Mouse (Mus musculus): ENCODE data around the gene Rab11fip2. TPM values are rescaled to one million over a fixed set of nuclear protein-coding genes. Genes with fewer than 3 reads are reported as not detected.
A peak's percentile ranks its signal among the peaks of the same experiment; 100 is the strongest.

Rab11fip2 gene
- polyA plus RNA-seq (2014; fragmentation: Nextera tagmentation; extraction: Ambion mirVana) = 2.9 and 3.9 TPM in 2 replicates

DNA sequence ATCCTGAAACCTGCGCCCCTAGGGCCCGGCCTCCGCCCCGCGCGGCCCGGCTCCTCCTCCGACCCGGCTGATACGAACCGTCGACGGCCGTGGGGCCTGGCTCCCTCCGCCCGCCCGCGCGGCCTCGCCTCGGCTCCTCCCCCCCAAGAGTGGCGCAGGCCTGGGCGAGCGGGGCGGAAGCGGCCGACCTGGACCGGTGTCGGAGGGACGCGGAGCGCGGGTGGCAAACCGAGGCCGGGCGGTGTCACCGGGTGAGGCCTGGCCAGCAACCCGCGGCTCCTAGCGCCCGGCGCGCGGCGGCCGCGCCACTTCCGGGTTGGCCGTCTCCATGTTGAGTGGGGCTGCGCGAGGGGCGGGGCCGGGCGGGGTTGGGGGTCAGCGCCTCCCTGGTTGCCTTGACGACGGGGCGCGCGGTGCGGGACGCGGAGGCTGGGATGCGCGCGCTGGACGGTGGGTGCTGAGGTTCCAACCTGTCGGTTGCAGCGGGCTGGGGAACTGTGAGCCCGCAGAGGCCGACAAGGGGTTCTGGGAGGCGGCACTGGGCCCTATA, at the start of gene Rab11fip2:
TSS of gene Rab11fip2 (minus strand) at position 333 of the 550 bp plus-strand sequence.
- ATAC-seq (ENCODE audit: insufficient number of reproducible peaks, insufficient read depth, low FRiP score, low read depth) = peak; percentile 95
- Histone ChIP-seq H3K27me3 (ENCODE audit: control insufficient read depth, insufficient read depth, low read length) (no peaks in the 10 kb centered on the region), H3K4me2 (ENCODE audit: low read length) (peak within 1 kb of the TSS; percentile 73), H3K36me3 (ENCODE audit: control insufficient read depth, insufficient read depth, low read length) (no peaks in the 10 kb centered on the region), H3K4me1 (ENCODE audit: control insufficient read depth in 2 of 2, insufficient read depth in 2 of 2, low read length in 2 of 2) (peaks cover 2 to 3% of the 10 kb centered on the region in 2 experiments; a peak in 2 of 4 replicates), H3K9ac (ENCODE audit: low read length) (peak within 1 kb of the TSS; percentile 84), H3K27ac (replicated peaks in 1 of 2; ENCODE audit: control insufficient read depth in 1 of 2, insufficient read depth in 1 of 2, low read depth in 2 of 2, low read length in 2 of 2) (peak within 1 kb of the TSS; percentile 82 to 87), H3K4me3 (ENCODE audit: control insufficient read depth in 1 of 2, insufficient read depth in 1 of 2, low read depth in 1 of 2, low read length in 2 of 2) (peak within 1 kb of the TSS; percentile 73 to 94), H3K9me3 (ENCODE audit: control insufficient read depth, low read length) (no peaks in the 10 kb centered on the region)
- 1% methylated on average over 64 of the region's 72 CpGs for WGBS

DNA sequence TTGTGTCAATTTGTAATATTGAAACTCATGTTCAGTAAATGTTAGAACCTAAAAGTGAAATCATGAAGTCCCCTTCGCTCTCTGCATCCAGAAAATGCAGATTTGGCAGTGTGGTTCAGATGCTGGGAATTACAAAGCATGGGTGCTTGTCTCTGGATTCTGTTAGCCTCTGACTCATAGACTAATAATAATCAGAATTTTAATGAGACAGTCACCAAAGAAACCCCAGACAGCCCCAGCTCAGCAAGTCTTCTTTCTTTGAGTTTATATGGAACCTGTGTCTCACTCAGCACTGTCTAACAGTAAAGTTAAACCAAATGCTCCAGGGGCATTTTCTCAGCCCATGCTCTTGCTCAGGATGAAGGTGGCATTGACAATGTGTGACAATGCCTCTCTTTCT, 38.1 kb upstream of the Rab11fip2 start:
- H3K4me3 ChIP-seq (ENCODE audit: control insufficient read depth in 1 of 2, insufficient read depth in 1 of 2, low read depth in 1 of 2, low read length in 2 of 2) = no peak overlapping the region
- no peaks in the 10 kb centered on the region for H3K9me3 ChIP-seq (ENCODE audit: control insufficient read depth, low read length)
- ATAC-seq (ENCODE audit: insufficient number of reproducible peaks, insufficient read depth, low FRiP score, low read depth) = no peak
- H3K4me2 ChIP-seq (ENCODE audit: low read length) = no peak overlapping the region
- H3K9ac ChIP-seq (ENCODE audit: low read length) = no peak overlapping the region
- H3K27me3 ChIP-seq (ENCODE audit: control insufficient read depth, insufficient read depth, low read length) = no peaks in the 10 kb centered on the region
- H3K4me1 ChIP-seq (ENCODE audit: control insufficient read depth in 2 of 2, insufficient read depth in 2 of 2, low read length in 2 of 2) = no peaks in the 10 kb centered on the region
- WGBS = 95% methylated on average over 1 of the region's 1 CpGs
- no peaks in the 10 kb centered on the region for H3K36me3 ChIP-seq (ENCODE audit: control insufficient read depth, insufficient read depth, low read length)
- no peak overlapping the region for H3K27ac ChIP-seq (replicated peaks in 1 of 2; ENCODE audit: control insufficient read depth in 1 of 2, insufficient read depth in 1 of 2, low read depth in 2 of 2, low read length in 2 of 2)

DNA sequence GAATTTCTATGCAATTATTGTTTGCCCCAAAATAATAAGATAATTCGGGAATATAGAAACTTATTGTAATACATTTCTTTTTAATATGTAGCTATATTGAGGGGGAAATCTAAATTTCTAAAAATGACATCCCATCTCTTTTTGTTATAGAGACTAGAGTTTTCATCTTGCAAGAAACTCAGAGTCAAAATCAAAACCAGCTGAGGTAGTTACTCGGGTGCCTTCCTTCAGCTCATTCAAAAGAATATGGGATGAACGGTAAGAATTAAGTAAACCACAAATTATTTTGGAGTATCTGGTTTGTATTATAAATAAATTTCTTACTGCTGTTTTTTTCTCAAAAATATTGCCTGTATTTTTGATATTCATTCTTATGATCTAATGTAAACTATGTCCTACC, 11.5 kb upstream of the Rab11fip2 start:
- H3K4me2 ChIP-seq (ENCODE audit: low read length) = no peak overlapping the region
- H3K9ac ChIP-seq (ENCODE audit: low read length) = no peak overlapping the region
- ATAC-seq (ENCODE audit: insufficient number of reproducible peaks, insufficient read depth, low FRiP score, low read depth) = no peak
- no peaks in the 10 kb centered on the region for H3K9me3 ChIP-seq (ENCODE audit: control insufficient read depth, low read length)
- no peaks in the 10 kb centered on the region for H3K27me3 ChIP-seq (ENCODE audit: control insufficient read depth, insufficient read depth, low read length)
- no peak overlapping the region for H3K27ac ChIP-seq (replicated peaks in 1 of 2; ENCODE audit: control insufficient read depth in 1 of 2, insufficient read depth in 1 of 2, low read depth in 2 of 2, low read length in 2 of 2)
- H3K4me1 ChIP-seq (ENCODE audit: control insufficient read depth in 2 of 2, insufficient read depth in 2 of 2, low read length in 2 of 2) = no peaks in the 10 kb centered on the region
- H3K4me3 ChIP-seq (ENCODE audit: control insufficient read depth in 1 of 2, insufficient read depth in 1 of 2, low read depth in 1 of 2, low read length in 2 of 2) = no peak overlapping the region
- no peaks in the 10 kb centered on the region for H3K36me3 ChIP-seq (ENCODE audit: control insufficient read depth, insufficient read depth, low read length)
- 74% methylated on average over 3 of the region's 3 CpGs for WGBS

DNA sequence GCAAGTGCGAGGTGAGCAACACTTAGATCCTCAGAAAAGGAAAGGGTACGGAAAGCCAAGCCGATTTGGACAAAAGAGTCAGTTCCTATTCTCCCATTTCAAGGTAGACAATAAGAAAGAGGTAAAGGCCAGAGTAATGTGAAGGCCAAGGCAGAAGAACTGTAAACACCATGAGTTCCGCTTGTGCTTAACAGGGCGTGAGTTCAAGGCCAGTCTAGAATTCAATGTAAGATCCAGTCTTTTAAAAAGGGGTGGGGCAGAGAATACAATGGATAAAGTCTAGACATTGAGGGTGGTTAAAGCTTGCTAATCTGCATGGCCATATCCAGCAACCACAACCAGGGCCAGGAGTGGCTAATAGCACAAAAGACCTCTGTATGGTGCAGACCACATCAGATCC, 6.3 kb upstream of the Rab11fip2 start:
- Histone ChIP-seq H3K36me3 (ENCODE audit: control insufficient read depth, insufficient read depth, low read length) (no peaks in the 10 kb centered on the region), H3K9ac (ENCODE audit: low read length) (no peak overlapping the region), H3K4me3 (ENCODE audit: control insufficient read depth in 1 of 2, insufficient read depth in 1 of 2, low read depth in 1 of 2, low read length in 2 of 2) (no peak overlapping the region), H3K4me2 (ENCODE audit: low read length) (no peak overlapping the region), H3K4me1 (ENCODE audit: control insufficient read depth in 2 of 2, insufficient read depth in 2 of 2, low read length in 2 of 2) (no peaks in the 10 kb centered on the region), H3K9me3 (ENCODE audit: control insufficient read depth, low read length) (no peaks in the 10 kb centered on the region), H3K27ac (replicated peaks in 1 of 2; ENCODE audit: control insufficient read depth in 1 of 2, insufficient read depth in 1 of 2, low read depth in 2 of 2, low read length in 2 of 2) (no peak overlapping the region), H3K27me3 (ENCODE audit: control insufficient read depth, insufficient read depth, low read length) (no peaks in the 10 kb centered on the region)
- ATAC-seq (ENCODE audit: insufficient number of reproducible peaks, insufficient read depth, low FRiP score, low read depth) = no peak
- WGBS = 90% methylated on average over 5 of the region's 5 CpGs

DNA sequence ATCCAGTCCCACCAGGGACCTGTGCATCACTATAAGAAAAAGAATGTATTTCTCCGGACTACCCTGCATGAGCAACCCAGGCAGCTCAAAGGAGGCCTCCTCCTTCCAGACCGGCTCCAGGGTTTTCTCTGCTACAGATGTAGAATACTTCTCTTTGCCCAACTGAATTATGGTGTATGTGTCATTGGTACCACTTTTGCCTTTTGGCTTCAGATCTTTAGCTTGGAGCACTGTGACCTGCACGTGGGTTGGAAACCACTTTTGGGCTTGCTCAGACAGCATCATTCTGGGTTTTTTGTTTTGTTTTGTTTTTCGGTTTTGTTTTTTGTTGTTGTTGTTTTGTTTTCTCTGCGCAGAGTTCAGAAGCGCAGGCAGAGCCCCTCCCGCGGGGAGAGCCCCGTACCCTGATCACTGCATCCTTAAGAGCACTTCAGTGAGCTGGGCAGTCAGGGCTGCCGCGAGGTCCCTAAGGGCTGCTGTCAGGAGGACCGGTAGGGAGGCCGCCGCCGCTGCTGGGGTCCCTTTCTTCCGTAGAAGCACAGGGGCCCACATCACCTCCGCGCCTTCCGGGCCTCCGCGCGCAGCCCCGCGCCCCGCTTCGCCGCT, 635 bp downstream of the Rab11fip2 start:
- 3% methylated on average over 27 of the region's 27 CpGs for WGBS
- peak overlapping the region; percentile 73 for H3K4me2 ChIP-seq (ENCODE audit: low read length)
- peak; percentile 71 for ATAC-seq (ENCODE audit: insufficient number of reproducible peaks, insufficient read depth, low FRiP score, low read depth)

DNA sequence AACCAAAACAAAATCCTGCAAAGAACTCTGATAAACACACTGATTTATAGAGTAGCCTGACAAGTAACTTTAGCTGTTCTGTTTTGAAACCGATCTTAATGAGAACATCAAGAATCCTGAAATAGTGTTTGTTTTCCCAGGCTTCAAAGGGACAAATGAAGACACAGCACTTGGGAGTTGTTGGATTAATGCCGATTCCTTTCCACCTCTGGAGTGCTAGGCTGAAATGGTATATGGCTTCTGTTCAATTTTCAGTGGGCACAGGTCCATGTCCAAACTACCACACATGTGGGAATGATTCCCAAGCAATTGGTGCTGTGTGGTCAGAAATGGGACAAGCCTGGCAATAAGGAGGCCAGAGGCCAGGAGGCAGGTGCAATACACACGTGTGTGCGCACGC, 3.7 kb downstream of the Rab11fip2 start:
- 84% methylated on average over 5 of the region's 5 CpGs for WGBS
- H3K27me3 ChIP-seq (ENCODE audit: control insufficient read depth, insufficient read depth, low read length) = no peaks in the 10 kb centered on the region
- ATAC-seq (ENCODE audit: insufficient number of reproducible peaks, insufficient read depth, low FRiP score, low read depth) = no peak
- H3K9ac ChIP-seq (ENCODE audit: low read length) = no peak overlapping the region
- H3K36me3 ChIP-seq (ENCODE audit: control insufficient read depth, insufficient read depth, low read length) = 0 out of 2 replicates have a peak, but pooled peaks cover 3% of the 10 kb centered on the region
- H3K4me2 ChIP-seq (ENCODE audit: low read length) = no peak overlapping the region
- H3K27ac ChIP-seq (replicated peaks in 1 of 2; ENCODE audit: control insufficient read depth in 1 of 2, insufficient read depth in 1 of 2, low read depth in 2 of 2, low read length in 2 of 2) = no peak overlapping the region
- peaks cover 2 to 3% of the 10 kb centered on the region in 2 experiments; a peak in 2 of 4 replicates for H3K4me1 ChIP-seq (ENCODE audit: control insufficient read depth in 2 of 2, insufficient read depth in 2 of 2, low read length in 2 of 2)
- no peaks in the 10 kb centered on the region for H3K9me3 ChIP-seq (ENCODE audit: control insufficient read depth, low read length)
- H3K4me3 ChIP-seq (ENCODE audit: control insufficient read depth in 1 of 2, insufficient read depth in 1 of 2, low read depth in 1 of 2, low read length in 2 of 2) = no peak overlapping the region

More for the DNA sequence above, 635 bp downstream of the Rab11fip2 start:
- Histone ChIP-seq H3K27me3 (ENCODE audit: control insufficient read depth, insufficient read depth, low read length) (no peaks in the 10 kb centered on the region), H3K4me1 (ENCODE audit: control insufficient read depth in 2 of 2, insufficient read depth in 2 of 2, low read length in 2 of 2) (peaks cover 2 to 3% of the 10 kb centered on the region in 2 experiments; a peak in 2 of 4 replicates), H3K9me3 (ENCODE audit: control insufficient read depth, low read length) (no peaks in the 10 kb centered on the region), H3K9ac (ENCODE audit: low read length) (peak overlapping the region; percentile 84), H3K4me3 (ENCODE audit: control insufficient read depth in 1 of 2, insufficient read depth in 1 of 2, low read depth in 1 of 2, low read length in 2 of 2) (peak overlapping the region; percentile 73 to 94), H3K36me3 (ENCODE audit: control insufficient read depth, insufficient read depth, low read length) (no peaks in the 10 kb centered on the region), H3K27ac (replicated peaks in 1 of 2; ENCODE audit: control insufficient read depth in 1 of 2, insufficient read depth in 1 of 2, low read depth in 2 of 2, low read length in 2 of 2) (peak overlapping the region; percentile 82 to 87; a peak in 3 of 4 replicates)

DNA sequence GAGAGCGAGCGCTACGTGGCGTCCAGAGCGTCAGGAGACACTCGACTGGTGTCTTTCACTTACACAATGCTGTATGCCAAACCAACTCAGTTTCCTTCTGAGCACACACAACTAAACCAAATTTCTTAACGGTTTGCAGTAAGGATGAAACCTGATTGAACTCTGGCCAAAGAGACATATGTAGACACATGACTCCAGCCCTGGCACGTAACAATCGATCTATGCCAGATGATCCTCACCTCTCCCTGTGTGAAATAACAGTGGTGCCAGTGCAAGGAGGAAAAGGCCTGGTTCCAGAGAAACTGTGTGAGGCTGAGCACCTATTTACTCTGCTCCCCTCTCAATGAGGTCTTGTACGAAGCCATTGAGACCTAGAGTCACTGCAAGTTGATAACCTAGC, 11.4 kb downstream of the Rab11fip2 start:
- Histone ChIP-seq H3K4me3 (ENCODE audit: control insufficient read depth in 1 of 2, insufficient read depth in 1 of 2, low read depth in 1 of 2, low read length in 2 of 2) (no peak overlapping the region), H3K4me1 (ENCODE audit: control insufficient read depth in 2 of 2, insufficient read depth in 2 of 2, low read length in 2 of 2) (no peaks in the 10 kb centered on the region), H3K9me3 (ENCODE audit: control insufficient read depth, low read length) (no peaks in the 10 kb centered on the region), H3K27me3 (ENCODE audit: control insufficient read depth, insufficient read depth, low read length) (no peaks in the 10 kb centered on the region), H3K4me2 (ENCODE audit: low read length) (no peak overlapping the region), H3K9ac (ENCODE audit: low read length) (no peak overlapping the region), H3K27ac (replicated peaks in 1 of 2; ENCODE audit: control insufficient read depth in 1 of 2, insufficient read depth in 1 of 2, low read depth in 2 of 2, low read length in 2 of 2) (no peak overlapping the region), H3K36me3 (ENCODE audit: control insufficient read depth, insufficient read depth, low read length) (0 out of 2 replicates have a peak, but pooled peaks cover 3% of the 10 kb centered on the region)
- no peak for ATAC-seq (ENCODE audit: insufficient number of reproducible peaks, insufficient read depth, low FRiP score, low read depth)
- 86% methylated on average over 10 of the region's 10 CpGs for WGBS

Measured in heart, embryonic 14.5 days (tissue).